Mouse (Mus musculus): ENCODE data around the gene C1qtnf5.

DNA sequence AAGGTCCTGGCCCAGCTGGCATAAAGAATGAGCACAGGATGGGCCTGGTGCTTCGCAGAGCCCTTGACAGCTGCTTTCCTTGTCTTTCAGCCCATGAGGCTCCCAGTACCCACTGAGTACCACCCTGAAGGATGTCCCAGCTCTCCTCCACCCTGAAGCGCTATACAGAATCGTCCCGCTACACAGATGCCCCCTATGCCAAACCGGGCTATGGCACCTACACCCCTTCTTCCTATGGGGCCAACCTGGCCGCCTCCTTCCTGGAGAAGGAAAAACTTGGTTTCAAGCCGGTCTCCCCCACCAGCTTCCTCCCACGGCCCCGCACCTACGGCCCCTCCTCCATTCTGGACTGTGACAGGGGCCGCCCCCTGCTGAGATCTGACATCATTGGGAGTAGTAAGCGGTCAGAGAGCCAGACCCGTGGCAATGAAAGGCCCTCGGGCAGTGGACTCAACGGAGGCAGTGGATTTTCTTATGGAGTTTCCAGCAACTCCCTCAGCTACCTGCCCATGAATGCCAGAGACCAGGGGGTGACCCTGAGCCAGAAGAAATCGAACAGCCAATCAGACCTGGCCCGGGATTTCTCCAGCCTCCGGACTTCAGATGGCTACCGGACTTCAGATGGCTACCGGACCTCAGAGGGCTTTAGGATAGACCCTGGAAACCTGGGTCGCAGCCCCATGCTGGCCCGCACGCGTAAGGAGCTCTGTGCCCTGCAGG is 31.6 kb upstream of the C1qtnf5 start:
- TF ChIP-seq POLR2A (IDR thresholded peaks at IDR 0.05; ENCODE audit: low read depth, low read length) (no peak), CTCF (IDR thresholded peaks at IDR 0.05; ENCODE audit: borderline replicate concordance, insufficient read depth, low read length) (no peak)
